Mouse (Mus musculus) layer of hippocampus, adult 18-20 months (tissue): ENCODE results near the gene Gm15737. TPM values are rescaled to one million over a fixed set of nuclear protein-coding genes. Genes with fewer than 3 reads are reported as not detected.

ENCODE experiments used
- DNase-seq, 2 experiments: peaks; one replicate each; pipeline ENCODE4 v3.0.0; 2022; ENCODE audit warnings: low spot score in 2 of 2
- total RNA-seq, 2 experiments: library from RNA; stranded (reverse); gene quantifications; 2 replicates each; pipeline ENCODE4 v1.2.3; 2021

Gm15737 gene
- total RNA-seq, 2 experiments from 2014 or later, result not detected

- no peak for DNase-seq
Observed at GRCm38 (mm10) chr6:92874854-92875253, 5.7 kb downstream of the Gm15737 start.

- DNase-seq, result no peak
Observed at GRCm38 (mm10) chr6:92875340-92875739, 6.2 kb downstream of the Gm15737 start.

DNA sequence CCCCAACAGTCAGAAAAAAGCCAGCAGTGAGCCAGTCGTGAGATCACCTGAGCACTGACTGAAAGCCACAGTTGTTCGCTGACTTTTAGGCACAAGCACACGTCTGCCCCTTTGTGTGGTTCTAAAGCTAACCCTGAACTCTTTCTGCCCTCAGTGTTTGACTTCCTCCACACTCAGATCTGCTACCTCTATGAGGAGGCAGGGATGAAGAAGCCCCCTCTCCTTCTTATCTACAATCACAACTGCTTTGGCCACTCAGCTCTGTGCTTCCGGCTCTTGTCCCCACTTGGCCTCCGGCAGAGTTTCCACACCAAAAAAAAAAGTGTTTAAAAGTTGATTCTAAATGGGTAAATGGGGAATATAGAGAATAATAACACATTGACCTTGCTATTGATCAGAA is 7.0 kb downstream of the Gm15737 start:
- DNase-seq, result no peak

DNA sequence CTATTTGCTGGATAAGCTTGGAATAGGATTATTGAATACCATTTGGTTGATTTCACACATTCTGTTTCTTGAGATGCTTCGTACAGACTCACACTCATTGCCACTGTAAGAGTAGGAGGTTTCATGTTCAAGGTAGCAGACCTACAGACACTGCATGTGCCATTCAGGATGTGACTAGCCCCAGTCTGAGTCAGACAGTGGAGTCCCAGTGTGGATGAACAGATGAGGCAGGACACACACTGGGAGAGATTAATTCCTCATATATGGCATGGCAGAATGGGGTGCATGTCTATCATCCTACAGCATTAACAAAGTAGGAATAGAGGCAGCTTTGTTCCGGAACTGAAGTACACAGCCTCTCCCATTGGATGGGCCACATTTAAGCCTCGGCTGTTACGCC is 8.1 kb downstream of the Gm15737 start:
- no peak for DNase-seq

- DNase-seq, result no peak
Observed at GRCm38 (mm10) chr6:92878771-92879170, 9.6 kb downstream of the Gm15737 start.

GRCm38 (mm10) chr6:92879700-92880265 is 10.6 kb downstream of the Gm15737 start:
- no peak for DNase-seq

- no peak for DNase-seq
Observed at GRCm38 (mm10) chr6:92882446-92882845, 13.3 kb downstream of the Gm15737 start.

GRCm38 (mm10) chr6:92883131-92883900 is 14.2 kb downstream of the Gm15737 start:
- DNase-seq, result no peak

GRCm38 (mm10) chr6:92891535-92891934 is 22.4 kb downstream of the Gm15737 start:
- no peak for DNase-seq

DNA sequence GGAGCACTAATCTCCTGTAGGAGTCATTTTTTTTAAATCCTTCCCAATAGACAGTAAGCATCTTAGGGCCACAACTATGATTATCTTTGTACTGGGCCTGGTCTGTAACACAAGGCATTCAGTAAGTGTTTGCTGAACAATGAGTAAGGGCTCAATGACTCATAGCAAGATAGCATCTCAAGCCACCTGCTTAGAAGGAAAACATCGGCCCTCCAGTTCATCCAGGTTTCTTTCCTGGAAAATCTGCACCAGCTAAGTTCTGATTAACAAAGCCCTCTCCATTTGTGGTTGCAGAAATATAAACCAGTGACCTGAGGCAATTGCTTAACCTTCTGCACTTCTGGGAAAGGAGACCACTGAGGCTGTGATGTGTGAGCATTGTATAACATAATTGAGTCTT is 34.9 kb downstream of the Gm15737 start:
- DNase-seq, result no peak

DNA sequence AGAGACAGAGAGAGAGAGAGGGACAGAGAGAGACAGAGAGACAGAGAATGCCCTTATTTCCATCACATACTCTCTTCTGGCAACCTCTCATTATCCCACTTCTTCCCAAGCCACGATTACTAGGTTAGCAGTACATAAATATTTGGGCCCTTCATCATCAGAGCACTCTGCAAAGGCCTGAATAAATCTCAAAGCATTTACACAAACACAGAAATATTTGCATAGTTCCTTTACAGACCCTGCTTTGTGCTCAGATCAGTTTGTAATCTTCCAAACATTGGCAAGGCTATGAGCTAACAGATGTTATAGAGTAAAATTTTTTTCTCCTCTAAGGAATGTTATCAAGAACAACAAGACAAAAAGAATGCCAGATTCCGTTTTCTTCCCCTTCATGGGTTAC is 35.3 kb downstream of the Gm15737 start:
- no peak for DNase-seq

DNA sequence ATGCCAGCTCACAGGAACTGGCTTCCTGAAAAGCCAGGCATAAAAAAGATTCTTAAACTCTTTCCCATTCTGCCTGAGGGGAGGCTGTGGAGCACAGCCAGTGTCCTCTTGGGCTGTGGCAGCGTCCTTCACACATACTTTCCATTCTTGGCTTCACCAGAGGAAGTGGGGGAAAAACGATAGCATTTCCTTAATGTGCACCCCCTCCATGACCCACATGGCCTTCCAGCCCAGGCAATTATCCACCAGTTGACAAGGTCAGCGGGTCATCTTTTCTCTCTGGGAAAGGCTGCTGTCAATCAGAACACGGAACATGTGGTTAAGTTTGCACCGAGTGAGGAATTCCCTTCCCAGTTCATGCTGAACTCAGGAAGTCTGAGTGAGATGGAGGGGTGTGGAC is 36.8 kb downstream of the Gm15737 start:
- no peak for DNase-seq

GRCm38 (mm10) chr6:92909361-92909760 is 40.2 kb downstream of the Gm15737 start:
- DNase-seq, result no peak

DNA sequence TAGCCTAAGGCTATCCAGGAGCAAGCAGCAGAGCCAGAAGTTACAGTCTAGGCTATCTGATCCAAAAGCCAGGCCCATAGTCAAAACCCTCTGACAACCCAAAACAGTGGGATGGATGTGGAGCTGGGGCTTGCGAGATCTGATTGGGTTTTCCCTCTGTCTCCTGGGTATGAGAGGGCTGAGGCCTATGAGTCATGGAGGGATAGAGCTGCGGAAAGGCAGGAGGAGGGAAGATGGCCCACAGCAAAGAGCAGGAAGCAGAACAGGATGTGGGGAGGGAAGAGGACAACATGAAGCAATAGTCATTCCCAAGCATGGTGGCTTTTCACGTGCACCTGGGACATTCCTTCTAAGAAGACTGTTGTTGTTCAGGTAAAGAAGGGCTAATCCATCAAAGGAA is 41.5 kb downstream of the Gm15737 start:
- DNase-seq, result no peak

- DNase-seq, result no peak
Observed at GRCm38 (mm10) chr6:92920938-92921689, 52.0 kb downstream of the Gm15737 start.

- DNase-seq, result no peak
Observed at GRCm38 (mm10) chr6:92921843-92922242, 52.7 kb downstream of the Gm15737 start.

DNA sequence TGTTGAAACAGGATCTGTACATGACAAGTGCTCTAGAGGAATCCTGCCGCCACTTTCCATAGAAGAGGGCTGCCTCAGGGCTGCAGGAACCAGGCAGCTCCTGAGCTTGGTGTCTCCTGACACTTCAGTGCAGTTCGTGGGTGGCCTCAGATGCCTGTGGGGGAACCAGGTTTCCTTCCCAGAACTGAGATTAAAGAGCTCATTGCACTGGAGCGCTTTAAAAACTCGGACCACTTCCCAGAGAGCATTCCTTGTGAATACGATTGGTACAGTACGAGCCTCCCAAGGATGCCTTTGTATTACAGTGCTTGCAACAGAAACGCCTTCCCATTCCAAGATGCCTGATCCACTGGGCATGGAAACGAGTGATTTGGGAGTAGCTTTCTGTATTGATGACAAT is 55.4 kb downstream of the Gm15737 start:
- no peak for DNase-seq

DNA sequence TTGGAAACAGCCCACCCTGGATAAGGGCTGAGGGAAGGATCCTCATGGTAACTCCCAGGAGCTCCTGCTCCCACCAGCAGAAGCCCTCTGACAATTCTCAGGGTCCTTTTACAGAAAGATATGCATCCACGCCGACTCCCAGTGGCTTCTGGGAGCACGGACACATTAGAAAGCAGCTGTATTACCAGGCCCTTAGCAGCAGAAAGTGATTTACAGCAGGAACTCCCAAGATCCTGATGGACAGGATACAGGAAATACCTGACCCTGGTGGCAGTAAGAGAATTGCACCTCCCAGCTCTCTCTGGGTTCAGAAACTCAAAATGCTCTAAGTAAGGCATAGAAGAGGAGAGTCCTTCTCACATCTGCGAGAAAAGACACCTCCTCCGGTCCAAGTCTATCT is 59.1 kb downstream of the Gm15737 start:
- no peak for DNase-seq
